Mouse (Mus musculus): Measurements from ENCODE around the gene Polr3g.
"Not testable (repeated sequence)": the region's sequence is repeated elsewhere in the genome, so short reads cannot be mapped to it uniquely, and the experiment has no call there.

Gene Polr3g

DNA sequence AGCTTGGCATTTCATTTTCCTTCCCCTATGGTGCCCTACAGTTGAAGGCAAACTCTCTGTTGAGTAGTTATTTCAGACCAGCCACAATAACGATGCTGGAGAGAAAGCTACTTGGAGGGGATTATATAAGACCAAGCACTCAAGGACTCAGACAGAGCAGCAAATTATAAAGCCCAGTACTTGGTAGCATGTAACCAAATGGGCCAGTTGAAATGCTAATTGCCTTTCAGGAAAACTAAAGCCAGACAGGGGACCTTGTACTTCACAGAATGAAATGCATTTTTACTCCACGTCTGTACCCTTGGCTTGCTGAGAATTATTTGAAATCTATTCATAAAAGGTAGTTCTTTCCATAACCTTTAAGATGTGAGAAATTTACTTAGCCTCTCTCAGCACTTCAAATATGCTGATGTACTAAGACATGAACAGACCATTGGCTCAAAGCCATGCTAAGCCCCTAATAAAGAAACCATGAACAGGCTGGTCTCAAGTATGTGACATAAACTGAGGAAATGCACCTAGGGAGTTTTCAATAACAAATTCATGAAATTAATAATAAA is 82.1 kb downstream of the Polr3g start:
- DNase-seq: no peak

DNA sequence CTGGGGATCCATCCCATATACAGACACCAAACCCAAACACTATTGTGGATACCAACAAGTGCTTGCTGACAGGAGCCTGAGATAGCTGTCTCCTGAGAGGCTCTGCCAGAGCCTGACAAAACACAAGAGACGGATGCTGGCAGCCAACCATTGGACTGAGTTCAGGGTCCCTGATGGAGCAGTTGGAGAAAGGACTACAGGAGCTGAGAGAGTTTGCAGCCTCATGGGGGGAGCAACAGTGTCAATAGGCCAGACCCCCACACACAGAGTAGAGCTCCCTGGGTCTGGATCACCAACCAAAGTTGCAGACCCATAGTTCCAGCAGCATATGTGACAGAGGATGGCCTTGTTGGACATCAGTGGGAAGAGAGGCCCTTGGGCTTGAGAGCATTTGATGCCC is 83.0 kb downstream of the Polr3g start:
- not testable (repeated sequence) for DNase-seq
